Mouse (Mus musculus) heart, embryonic 13.5 days (tissue): ENCODE results near the gene Nme2. TPM values are rescaled to one million over a fixed set of nuclear protein-coding genes. Genes with fewer than 3 reads are reported as not detected.
"Not testable (repeated sequence)": the region's sequence is repeated elsewhere in the genome, so short reads cannot be mapped to it uniquely, and the experiment has no call there.

Experiments
- ATAC-seq: fragments of 200-750 bp; cut with Nextera tagmentation; 2 replicates; pipeline ENCODE4 v1.8.0; 2017; ENCODE audit warnings: moderate TSS enrichment; ENCODE audit not compliant: insufficient number of reproducible peaks, low FRiP score, low TSS enrichment; ENCODE audit errors: extremely low read depth
- H3K27ac ChIP-seq: fragments of 300-500 bp; sonication (generic); replicated peaks from 2 replicates; pipeline ENCODE4 v1.5.1; 2015; ENCODE audit warnings: moderate library complexity, mild to moderate bottlenecking, inconsistent platforms
- H3K27me3 ChIP-seq: fragments of 300-500 bp; sonication (generic); replicated peaks from 2 replicates; pipeline ENCODE4 v1.6.1; 2015; ENCODE audit warnings: mild to moderate bottlenecking, inconsistent platforms
- H3K36me3 ChIP-seq: fragments of 300-500 bp; sonication (generic); 2 replicates; pipeline ENCODE4 v1.6.1; 2015; ENCODE audit warnings: mild to moderate bottlenecking, inconsistent platforms
- H3K4me1 ChIP-seq: fragments of 300-500 bp; sonication (generic); 2 replicates; pipeline ENCODE4 v1.6.1; 2015; ENCODE audit warnings: inconsistent platforms
- H3K4me2 ChIP-seq: fragments of 300-500 bp; sonication (generic); 2 replicates; pipeline ENCODE4 v1.6.1; 2015; ENCODE audit warnings: inconsistent platforms, mild to moderate bottlenecking, moderate library complexity
- H3K4me3 ChIP-seq: fragments of 300-500 bp; sonication (generic); 2 replicates; pipeline ENCODE4 v1.5.1; 2015; ENCODE audit warnings: moderate library complexity, mild to moderate bottlenecking, inconsistent platforms
- H3K9ac ChIP-seq: fragments of 300-500 bp; sonication (generic); 2 replicates; pipeline ENCODE4 v1.6.1; 2015; ENCODE audit warnings: inconsistent platforms, mild to moderate bottlenecking, moderate library complexity
- H3K9me3 ChIP-seq: fragments of 300-500 bp; sonication (generic); 2 replicates; pipeline ENCODE4 v1.6.1; 2016; ENCODE audit warnings: inconsistent platforms
- WGBS: fragments of 180-500 bp; shearing (Covaris S2); methylation state at CpG from one replicate; pipeline ENCODE4 v1.1.7; 2015; ENCODE audit warnings: mixed read lengths; 5-methylcytosine and 5-hydroxymethylcytosine counted together
- polyA plus RNA-seq: library from polyadenylated mRNA; unstranded; fragments of >200 nt; fragmentation: Nextera tagmentation; extraction: Ambion mirVana; gene quantifications from 2 replicates; pipeline ENCODE4 v1.2.1, GENCODE M21; 2015

Gene Nme2
- polyA plus RNA-seq, 1 experiment from 2014 or later, result 325 TPM

DNA sequence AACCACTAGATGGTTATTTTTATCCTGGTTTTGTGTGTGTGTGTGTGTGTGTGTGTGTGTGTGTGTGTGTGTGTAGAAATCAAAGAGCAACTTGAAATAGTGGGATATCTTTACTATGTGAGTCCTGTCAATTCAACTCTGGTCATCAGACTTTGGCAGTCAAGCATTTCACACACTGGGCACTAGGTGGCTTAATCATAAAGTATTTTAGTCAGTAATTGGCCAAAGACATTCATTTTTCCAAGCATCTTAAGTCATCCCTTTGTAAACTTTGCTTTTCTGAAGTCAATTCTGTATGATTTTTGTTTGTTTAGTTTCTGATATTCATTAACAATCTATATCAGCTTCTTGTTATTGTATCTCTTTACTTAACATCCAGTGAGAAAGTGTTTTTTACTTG lies 27.0 kb downstream of the Nme2 start:
- Histone ChIP-seq H3K4me2 (no peak overlapping the region), H3K4me1 (no peaks in the 10 kb centered on the region), H3K27me3 (no peaks in the 10 kb centered on the region), H3K4me3 (no peak overlapping the region), H3K36me3 (peaks cover 92% of the 10 kb centered on the region), H3K27ac (no peak overlapping the region), H3K9me3 (no peaks in the 10 kb centered on the region), H3K9ac (no peak overlapping the region)
- ATAC-seq, result no peak

DNA sequence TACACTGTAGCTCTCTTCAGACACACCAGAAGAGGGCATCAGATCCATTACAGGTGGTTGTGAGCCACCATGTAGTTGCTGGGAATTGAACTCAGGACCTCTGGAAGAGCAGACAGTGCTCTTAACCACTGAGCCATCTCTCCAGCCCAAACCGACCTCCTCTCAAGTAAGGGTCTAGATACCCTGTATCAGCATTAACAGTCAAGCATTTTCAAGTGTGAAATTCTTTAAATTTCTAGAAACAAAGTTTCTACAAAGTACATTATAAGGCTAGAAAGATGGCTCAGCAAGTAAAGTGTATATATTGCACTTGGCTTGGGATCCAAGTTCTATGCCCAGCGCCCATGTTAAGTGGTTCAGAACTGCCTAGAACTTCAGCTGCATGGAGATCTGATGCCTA lies 41.0 kb downstream of the Nme2 start:
- H3K36me3 ChIP-seq, result peaks cover 88% of the 10 kb centered on the region
- ATAC-seq, H3K4me2 ChIP-seq, H3K4me3 ChIP-seq, H3K27me3 ChIP-seq, H3K9me3 ChIP-seq, H3K9ac ChIP-seq, H3K27ac ChIP-seq, H3K4me1 ChIP-seq: not testable (repeated sequence)
- 82% methylated on average over 2 of the region's 2 CpGs for WGBS

DNA sequence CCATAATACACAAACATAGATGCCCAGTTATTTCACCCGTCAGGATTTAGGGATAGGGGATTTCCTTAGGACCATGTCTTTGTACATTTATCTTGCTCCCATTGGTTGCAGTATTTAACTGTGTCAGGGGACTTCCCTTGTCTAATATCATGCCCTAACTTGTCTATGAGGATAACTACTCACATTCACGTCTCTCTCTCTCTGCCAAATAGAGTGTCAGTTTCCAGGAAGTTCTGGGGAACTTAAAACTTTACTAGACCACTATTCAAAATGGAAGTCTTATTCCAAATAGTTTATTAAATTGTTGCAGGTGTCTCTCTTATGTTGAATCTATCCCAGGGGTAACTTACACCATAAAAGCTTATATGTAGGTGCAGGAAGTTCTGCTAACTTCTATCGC lies 44.5 kb downstream of the Nme2 start:
- no peak for ATAC-seq
- Histone ChIP-seq H3K4me1 (no peaks in the 10 kb centered on the region), H3K4me2 (no peak overlapping the region), H3K9me3 (no peaks in the 10 kb centered on the region), H3K4me3 (no peak overlapping the region), H3K9ac (no peak overlapping the region), H3K27ac (no peak overlapping the region), H3K36me3 (peaks cover 89% of the 10 kb centered on the region), H3K27me3 (no peaks in the 10 kb centered on the region)
- WGBS, result 88% methylated on average over 3 of the region's 3 CpGs

DNA sequence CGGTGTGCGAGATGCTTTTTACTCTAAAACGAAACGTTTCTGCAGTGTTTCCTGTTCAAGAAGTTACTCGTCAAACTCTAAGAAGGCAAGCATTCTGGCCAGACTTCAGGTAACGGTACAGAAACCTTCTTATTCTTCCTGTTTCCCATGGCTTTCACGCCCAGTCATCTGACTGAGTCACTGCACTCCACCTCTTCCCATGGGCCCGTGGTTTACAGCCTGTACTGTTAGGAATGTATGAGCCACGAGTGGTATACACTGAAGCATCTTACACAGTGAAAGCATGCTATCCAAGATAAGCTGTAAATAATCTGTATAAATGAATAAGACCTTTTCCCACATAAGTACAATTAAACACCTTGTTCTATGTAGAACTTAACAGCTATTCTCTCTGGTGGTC lies 47.2 kb downstream of the Nme2 start:
- Histone ChIP-seq H3K4me3 (no peak overlapping the region), H3K4me1 (no peaks in the 10 kb centered on the region), H3K27ac (no peak overlapping the region), H3K27me3 (no peaks in the 10 kb centered on the region), H3K4me2 (no peak overlapping the region), H3K9ac (no peak overlapping the region), H3K9me3 (no peaks in the 10 kb centered on the region), H3K36me3 (peaks cover 84% of the 10 kb centered on the region)
- ATAC-seq, result no peak
- 84% methylated on average over 9 of the region's 9 CpGs for WGBS

DNA sequence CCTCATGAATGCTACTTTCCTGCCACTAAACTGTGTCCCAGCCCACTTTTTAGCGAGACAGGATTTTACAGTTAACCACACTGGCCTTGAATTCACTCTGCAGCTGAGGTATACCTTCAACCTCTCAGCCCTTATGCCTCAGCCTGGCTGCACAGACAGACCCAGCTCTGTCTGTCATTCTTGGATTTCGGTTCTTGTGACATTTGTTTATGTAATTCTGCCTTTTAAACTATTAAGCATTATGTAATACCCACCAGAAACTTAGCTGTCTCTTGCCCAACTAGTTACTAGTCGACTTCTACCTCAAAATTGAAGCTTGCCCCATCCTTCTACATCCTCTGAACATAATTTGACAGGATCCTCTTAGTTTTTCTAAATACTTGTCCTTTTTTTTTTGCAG lies 48.2 kb downstream of the Nme2 start:
- Histone ChIP-seq H3K4me1 (no peaks in the 10 kb centered on the region), H3K4me2 (no peak overlapping the region), H3K27me3 (no peaks in the 10 kb centered on the region), H3K9ac (no peak overlapping the region), H3K36me3 (peaks cover 77% of the 10 kb centered on the region), H3K27ac (no peak overlapping the region), H3K9me3 (no peaks in the 10 kb centered on the region), H3K4me3 (no peak overlapping the region)
- ATAC-seq, result no peak
- 83% methylated on average over 3 of the region's 3 CpGs for WGBS

DNA sequence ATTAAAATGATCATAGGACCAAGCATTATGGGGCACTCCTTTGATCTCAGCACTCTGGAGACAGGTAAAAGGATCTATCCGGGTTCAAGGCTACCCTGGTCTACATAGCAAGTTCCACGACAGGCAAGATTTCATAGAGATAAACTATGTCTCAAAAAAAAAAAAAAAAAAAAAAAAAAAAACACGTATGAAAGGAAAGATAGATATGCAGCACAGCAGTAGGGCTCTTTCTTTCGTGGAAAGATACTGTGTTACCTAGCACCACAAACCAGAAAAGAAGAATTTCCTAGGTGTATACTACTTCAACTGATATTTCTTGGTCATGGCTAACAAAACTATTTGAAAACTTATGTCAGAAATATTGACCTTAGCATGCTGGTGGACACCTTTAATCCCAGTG lies 49.2 kb downstream of the Nme2 start:
- no peak overlapping the region for H3K4me2 ChIP-seq
- H3K9ac ChIP-seq, result no peak overlapping the region
- no peak for ATAC-seq
- no peaks in the 10 kb centered on the region for H3K4me1 ChIP-seq
- peaks cover 69% of the 10 kb centered on the region for H3K36me3 ChIP-seq
- 79% methylated on average over 4 of the region's 4 CpGs for WGBS
- H3K9me3 ChIP-seq, result no peaks in the 10 kb centered on the region
- no peak overlapping the region for H3K27ac ChIP-seq
- no peak overlapping the region for H3K4me3 ChIP-seq
- no peaks in the 10 kb centered on the region for H3K27me3 ChIP-seq

Other genes starting within 250 kb of the Nme2 start
- gene Utp18, start 70.5 kb downstream of the Nme2 start, polyA plus RNA-seq, result 17.0 and 18.3 TPM in 2 replicates
- 17.1 and 17.5 TPM in 2 replicates for gene Mbtd1, start 70.4 kb downstream of the Nme2 start, polyA plus RNA-seq
- 303 and 315 TPM in 2 replicates for gene Gm20390, start 12.0 kb upstream of the Nme2 start, polyA plus RNA-seq
- gene Nme1, start 12.3 kb upstream of the Nme2 start, polyA plus RNA-seq, result 112 and 120 TPM in 2 replicates
- 29.7 and 31.4 TPM in 2 replicates for gene Spag9, start 39.8 kb upstream of the Nme2 start, polyA plus RNA-seq